Mouse (Mus musculus) heart, postnatal 0 days (tissue): ENCODE data around the gene Nup205. TPM values are rescaled to one million over a fixed set of nuclear protein-coding genes. Genes with fewer than 3 reads are reported as not detected.
A peak's percentile ranks its signal among the peaks of the same experiment; 100 is the strongest.

Experiments
- ATAC-seq: fragments of 200-750 bp; cut with Nextera tagmentation; 2 replicates; pipeline ENCODE4 v1.8.0; 2017; ENCODE audit warnings: low read depth, moderate number of reproducible peaks, moderate library complexity; ENCODE audit not compliant: insufficient read depth
- DNase-seq: peaks from one replicate; pipeline ENCODE4 v3.0.0-alpha.2; 2016; ENCODE audit warnings: low spot score
- H3K27ac ChIP-seq: fragments of 300-500 bp; sonication (generic); 2 replicates; pipeline ENCODE4 v1.5.1; 2014; ENCODE audit warnings: low read depth, mild to moderate bottlenecking
- H3K27me3 ChIP-seq: fragments of 300-500 bp; sonication (generic); 2 replicates; pipeline ENCODE4 v1.6.1; 2014; ENCODE audit warnings: low read length, mixed read lengths; ENCODE audit not compliant: control insufficient read depth, insufficient read depth
- H3K36me3 ChIP-seq: fragments of 300-500 bp; sonication (generic); replicated peaks from 2 replicates; pipeline ENCODE4 v1.6.1; 2014; ENCODE audit warnings: low read length, mixed read lengths; ENCODE audit not compliant: control insufficient read depth, insufficient read depth
- H3K4me1 ChIP-seq: fragments of 300-500 bp; sonication (generic); 2 replicates; pipeline ENCODE4 v1.6.1; 2014; ENCODE audit warnings: antibody characterized with exemption; ENCODE audit not compliant: control insufficient read depth, insufficient read depth
- H3K4me2 ChIP-seq: fragments of 300-500 bp; sonication (generic); 2 replicates; pipeline ENCODE4 v1.6.1; 2014; ENCODE audit warnings: low read depth, mild to moderate bottlenecking, low read length, moderate library complexity
- H3K4me3 ChIP-seq: fragments of 300-500 bp; sonication (generic); 2 replicates; pipeline ENCODE4 v1.5.1; 2014; ENCODE audit warnings: low read depth, low read length
- H3K9ac ChIP-seq: fragments of 300-500 bp; sonication (generic); replicated peaks from 2 replicates; pipeline ENCODE4 v1.6.1; 2014; ENCODE audit warnings: low read depth, low read length, mixed read lengths
- H3K9me3 ChIP-seq: fragments of 300-500 bp; sonication (generic); replicated peaks from 2 replicates; pipeline ENCODE4 v1.6.1; 2016; ENCODE audit warnings: low read length; ENCODE audit not compliant: control insufficient read depth
- CTCF ChIP-seq: IDR thresholded peaks from 2 replicates; pipeline ENCODE4 v1.5.1; 2016; ENCODE audit warnings: antibody characterized with exemption, control low read depth, low read depth
- EP300 ChIP-seq: IDR thresholded peaks from 2 replicates; pipeline ENCODE4 v1.6.1; 2016; ENCODE audit warnings: antibody characterized with exemption, low read depth
- WGBS: fragments of 180-500 bp; shearing (Covaris S2); extraction: QIAGEN DNeasy Blood & Tissue Kit; methylation state at CpG from one replicate; pipeline ENCODE4 v1.1.7; 2014; 5-methylcytosine and 5-hydroxymethylcytosine counted together
- polyA plus RNA-seq: library from polyadenylated mRNA; unstranded; fragments of >200 nt; fragmentation: Nextera tagmentation; extraction: Ambion mirVana; gene quantifications from 2 replicates; pipeline ENCODE4 v1.2.1, GENCODE M21; 2015
- total RNA-seq: library from RNA; depleted of rRNA; stranded (reverse); fragments of >200 nt; gene quantifications from 2 replicates; pipeline ENCODE4 v1.2.3, GENCODE M21; 2014; ENCODE audit warnings: low replicate concordance

Nup205 gene
- total and polyA plus RNA-seq, 2 experiments from 2014 or later: 7.1 to 34.6 TPM

GRCm38 (mm10) chr6:35277903-35278587, 100.8 kb downstream of the Nup205 start:
- DNase-seq (no peak), ATAC-seq (no peak)
- no peak overlapping the region for H3K9ac ChIP-seq
- 44% methylated on average over 10 of the region's 10 CpGs for WGBS
- H3K4me3 ChIP-seq: no peak overlapping the region
- H3K4me1 ChIP-seq: no peaks in the 10 kb centered on the region
- no peaks in the 10 kb centered on the region for H3K27me3 ChIP-seq
- no peak overlapping the region for H3K4me2 ChIP-seq
- H3K36me3 ChIP-seq: no peaks in the 10 kb centered on the region
- TF ChIP-seq CTCF (no peak), EP300 (no peak)
- H3K9me3 ChIP-seq: no peaks in the 10 kb centered on the region
- no peak overlapping the region for H3K27ac ChIP-seq

- DNase-seq: no peak
- no peak overlapping the region for H3K27ac ChIP-seq
- H3K4me2 ChIP-seq: no peak overlapping the region
- no peak for ATAC-seq
- no peaks in the 10 kb centered on the region for H3K4me1 ChIP-seq
- WGBS: 71% methylated on average over 10 of the region's 10 CpGs
- TF ChIP-seq EP300 (no peak), CTCF (no peak)
- no peak overlapping the region for H3K9ac ChIP-seq
- H3K36me3 ChIP-seq: no peaks in the 10 kb centered on the region
- H3K9me3 ChIP-seq: no peaks in the 10 kb centered on the region
- no peaks in the 10 kb centered on the region for H3K27me3 ChIP-seq
- H3K4me3 ChIP-seq: no peak overlapping the region
Measured at GRCm38 (mm10) chr6:35279306-35279705, 102.1 kb downstream of the Nup205 start.

- Histone ChIP-seq H3K27me3 (no peaks in the 10 kb centered on the region), H3K27ac (peak overlapping the region; percentile 76), H3K4me3 (no peak overlapping the region), H3K9me3 (no peaks in the 10 kb centered on the region), H3K9ac (no peak overlapping the region), H3K4me1 (peaks cover 18% of the 10 kb centered on the region), H3K4me2 (peak overlapping the region; percentile 28; the same call in 1 of the 2 replicates), H3K36me3 (no peaks in the 10 kb centered on the region)
- 25% methylated on average over 11 of the region's 11 CpGs for WGBS
- peak; percentile 37 for TF ChIP-seq CTCF
- no peak for TF ChIP-seq EP300
- DNase-seq: peak; percentile 18
- ATAC-seq: peak; percentile 79
Measured at GRCm38 (mm10) chr6:35288114-35288761, 111.0 kb downstream of the Nup205 start.

GRCm38 (mm10) chr6:35288920-35289319, 111.7 kb downstream of the Nup205 start:
- Histone ChIP-seq H3K9ac (0 out of 2 replicates have a peak overlapping the region, but pooled peaks have one; percentile 6), H3K4me3 (no peak overlapping the region), H3K4me1 (peaks cover 18% of the 10 kb centered on the region), H3K36me3 (no peaks in the 10 kb centered on the region), H3K27ac (peak overlapping the region; percentile 76), H3K4me2 (peak overlapping the region; percentile 28; the same call in 1 of the 2 replicates), H3K9me3 (no peaks in the 10 kb centered on the region), H3K27me3 (no peaks in the 10 kb centered on the region)
- no peak for DNase-seq
- TF ChIP-seq CTCF: no peak
- TF ChIP-seq EP300: no peak
- no peak for ATAC-seq
- WGBS: 56% methylated on average over 7 of the region's 7 CpGs

- peaks cover 18% of the 10 kb centered on the region for H3K4me1 ChIP-seq
- H3K27ac ChIP-seq: no peak overlapping the region
- 93% methylated on average over 8 of the region's 8 CpGs for WGBS
- TF ChIP-seq EP300: no peak
- TF ChIP-seq CTCF: no peak
- ATAC-seq (no peak), DNase-seq (no peak)
- H3K27me3 ChIP-seq: no peaks in the 10 kb centered on the region
- no peak overlapping the region for H3K9ac ChIP-seq
- H3K4me3 ChIP-seq: no peak overlapping the region
- no peaks in the 10 kb centered on the region for H3K9me3 ChIP-seq
- H3K4me2 ChIP-seq: no peak overlapping the region
- H3K36me3 ChIP-seq: no peaks in the 10 kb centered on the region
Measured at GRCm38 (mm10) chr6:35289676-35290075, 112.5 kb downstream of the Nup205 start.
